Mouse (Mus musculus) c-Kit-positive CD71-positive TER-119-positive erythroid progenitor cells, embryonic 14.5 days (primary cell): ENCODE results near the gene Cdkl5.
A peak's percentile ranks its signal among the peaks of the same experiment; 100 is the strongest.

ENCODE experiments used
- DNase-seq: peaks from one replicate; pipeline ENCODE4 v3.0.0-alpha.2; 2013; ENCODE audit warnings: low spot score

Cdkl5 gene

GRCm38 (mm10) chrX:160994543-160995121 lies at the start of gene Cdkl5:
Gene Cdkl5, minus strand, starts transcription at chrX:160994704.
- peak; percentile 91 for DNase-seq

GRCm38 (mm10) chrX:161033235-161033803 lies 38.8 kb upstream of the Cdkl5 start:
- peak; percentile 29 for DNase-seq

DNA sequence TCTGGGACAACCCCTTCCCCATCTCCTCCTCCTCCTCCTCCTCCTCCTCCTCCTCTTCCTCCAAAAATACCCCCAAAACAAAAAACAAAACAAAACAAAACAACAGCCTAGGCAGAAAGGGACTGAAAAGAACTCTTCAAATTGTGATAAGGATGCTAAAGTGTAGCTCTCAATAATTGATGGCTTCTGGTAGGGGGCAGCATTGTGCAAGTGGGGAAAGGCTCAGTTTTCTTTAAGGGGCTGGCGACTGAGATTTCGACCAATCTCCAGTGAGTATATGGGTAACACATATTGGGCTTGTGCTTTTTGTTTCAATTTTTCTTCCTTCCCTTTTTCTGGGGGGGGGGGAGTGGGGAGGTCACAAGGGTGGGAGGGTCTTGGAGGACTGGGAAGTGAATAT lies 37.9 kb upstream of the Cdkl5 start:
- DNase-seq: no peak

GRCm38 (mm10) chrX:161030233-161030632 lies 35.7 kb upstream of the Cdkl5 start:
- DNase-seq: no peak

DNA sequence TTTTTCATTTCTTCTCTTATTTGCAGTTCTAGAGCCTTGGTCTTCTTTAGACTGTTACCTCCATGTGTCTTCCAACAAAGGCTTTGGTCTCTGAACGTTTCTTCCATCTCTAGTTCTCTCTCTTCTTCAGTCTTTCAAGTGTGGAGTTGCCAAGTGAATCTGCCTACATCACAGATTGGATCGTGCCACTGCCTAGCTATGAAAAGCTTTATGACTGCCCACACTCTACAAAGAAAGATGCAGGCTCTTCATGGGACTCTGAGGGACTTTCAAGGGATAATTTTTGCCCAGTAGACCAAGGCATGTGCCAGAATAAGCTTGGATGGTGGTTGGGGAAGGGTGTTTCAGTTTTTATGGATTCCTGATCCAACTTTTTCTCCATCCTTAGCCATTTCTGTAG lies 30.0 kb upstream of the Cdkl5 start:
- no peak for DNase-seq

- DNase-seq: no peak
These were observed 27.0 kb upstream of the Cdkl5 start for GRCm38 (mm10) chrX:161021548-161021947.

DNA sequence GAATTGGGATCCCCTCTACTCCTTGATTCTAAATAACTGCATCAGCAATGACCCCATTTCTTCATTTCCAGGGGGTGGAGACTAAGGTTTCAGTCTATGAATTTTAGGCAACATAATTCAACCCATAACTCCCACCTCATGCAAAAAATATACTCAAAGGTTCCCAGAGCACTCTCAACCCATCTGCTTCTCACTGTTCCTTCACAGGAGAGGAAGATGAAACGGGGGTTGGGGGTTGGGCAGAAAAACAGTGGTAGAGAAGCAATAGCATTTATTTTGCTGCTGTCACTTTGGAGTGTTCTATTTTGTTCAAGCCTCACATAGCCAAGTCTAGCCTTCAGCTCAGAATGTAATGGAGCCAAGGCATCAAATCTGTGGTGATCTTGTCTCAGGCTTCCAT lies 23.7 kb upstream of the Cdkl5 start:
- DNase-seq: no peak

- DNase-seq: no peak
These were observed 11.8 kb upstream of the Cdkl5 start for GRCm38 (mm10) chrX:161006272-161006671.

GRCm38 (mm10) chrX:160996051-160996450 lies 1.5 kb upstream of the Cdkl5 start:
- DNase-seq: no peak

- peak; percentile 17 for DNase-seq
These were observed 695 bp upstream of the Cdkl5 start for GRCm38 (mm10) chrX:160995131-160995667.

DNA sequence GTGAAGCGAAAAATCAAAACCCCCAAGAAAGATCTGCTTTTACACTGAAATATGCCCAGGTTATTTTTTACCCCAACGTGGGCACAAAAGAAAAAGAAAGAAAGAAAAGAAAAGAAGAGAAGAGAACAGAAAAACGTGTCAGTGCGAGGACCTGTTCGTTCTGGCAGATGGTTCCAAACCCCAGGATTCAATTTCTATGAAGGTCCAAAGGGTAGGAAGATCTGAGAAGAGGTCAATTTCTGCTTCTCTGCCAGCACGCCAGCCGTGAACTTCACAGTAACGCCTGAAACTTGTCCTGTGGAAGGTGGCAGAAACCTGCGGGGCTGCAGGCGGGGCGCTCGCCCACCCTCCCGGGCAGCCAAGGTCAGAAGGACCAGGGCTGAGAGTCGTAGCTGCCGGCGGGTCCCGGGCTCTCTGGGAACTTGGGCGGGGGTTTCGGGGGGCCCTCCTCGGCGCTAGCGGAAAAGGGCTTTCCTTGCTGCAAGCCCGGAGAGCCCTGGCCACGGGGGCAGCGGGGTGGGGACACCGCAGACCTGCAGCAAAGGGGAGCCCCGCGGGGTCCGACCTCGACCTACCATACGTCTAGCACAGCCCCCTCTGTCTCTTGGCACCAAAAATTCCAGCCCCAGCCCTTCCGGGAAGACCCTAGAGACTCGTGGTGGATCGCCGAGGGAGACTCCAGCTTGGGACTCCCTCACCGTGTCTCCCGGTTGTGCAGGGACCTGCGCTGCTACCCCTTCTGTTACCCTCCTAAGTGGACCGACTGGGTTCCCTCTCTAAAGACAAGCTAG lies 560 bp downstream of the Cdkl5 start:
- DNase-seq: no peak

DNA sequence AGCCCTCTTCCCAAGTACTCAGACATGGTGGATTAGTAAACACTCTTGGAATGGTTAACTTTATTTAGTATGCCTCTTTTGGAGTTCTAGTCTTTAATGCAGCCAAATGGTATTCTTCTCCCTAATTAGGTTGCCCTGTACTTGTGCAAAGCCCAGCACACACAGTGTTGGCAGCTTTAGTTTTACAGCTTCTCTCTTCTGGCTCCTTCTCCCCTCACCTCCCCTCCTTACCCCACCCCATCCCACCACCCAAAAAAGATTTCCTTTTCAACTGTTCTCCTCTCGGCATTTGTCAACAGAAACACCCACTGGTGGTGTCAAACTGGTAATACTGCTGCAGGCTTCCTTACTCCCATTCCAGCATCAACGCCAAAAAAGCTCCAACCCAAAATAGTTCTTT lies 1.8 kb downstream of the Cdkl5 start:
- DNase-seq: no peak

- DNase-seq: no peak
These were observed 4.2 kb downstream of the Cdkl5 start for GRCm38 (mm10) chrX:160990276-160990675.

DNA sequence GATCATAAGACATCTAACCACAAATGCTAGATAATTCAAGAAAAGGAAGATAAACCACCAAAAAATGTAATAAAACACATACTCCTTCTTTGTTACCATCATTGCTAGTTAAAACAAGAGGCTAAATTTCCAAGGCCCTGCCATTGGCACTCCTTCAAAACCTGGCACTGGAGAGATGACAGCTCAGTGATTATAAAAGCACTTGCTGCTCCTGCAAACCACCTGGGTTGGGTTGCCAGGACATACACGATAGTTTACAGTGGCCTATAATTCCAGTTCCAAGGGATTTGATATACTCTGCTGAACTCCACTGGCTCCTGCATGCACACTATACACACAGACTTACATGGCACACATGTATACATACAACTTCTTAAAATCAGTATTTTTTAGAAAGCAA lies 16.6 kb downstream of the Cdkl5 start:
- DNase-seq: no peak

DNA sequence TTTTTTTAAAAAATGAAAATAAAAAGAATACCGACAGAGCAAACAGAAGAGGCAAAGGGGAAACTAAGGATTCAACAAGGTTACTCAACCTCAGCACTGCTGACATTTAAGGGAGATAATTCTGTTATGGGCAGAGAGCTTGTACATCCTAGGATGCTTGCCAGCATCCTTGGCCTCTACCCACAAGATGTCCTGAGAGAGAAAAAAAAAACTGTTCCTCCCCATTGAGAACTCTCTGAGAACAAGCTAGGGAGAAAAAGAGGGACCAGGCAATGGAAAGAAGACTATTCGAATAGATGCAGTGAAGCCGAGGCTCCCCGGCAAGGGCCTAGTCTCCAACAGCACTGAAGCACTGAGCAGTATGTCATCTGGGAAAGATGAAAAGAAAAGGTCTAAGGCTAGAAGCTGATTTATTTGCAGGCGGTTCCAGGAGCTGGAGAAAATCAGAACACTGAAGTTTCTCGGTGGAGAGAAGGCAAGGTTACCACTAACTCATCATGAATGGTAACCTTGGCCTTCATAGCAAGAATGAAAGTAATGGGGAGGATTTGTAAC lies 22.4 kb downstream of the Cdkl5 start:
- no peak for DNase-seq

DNA sequence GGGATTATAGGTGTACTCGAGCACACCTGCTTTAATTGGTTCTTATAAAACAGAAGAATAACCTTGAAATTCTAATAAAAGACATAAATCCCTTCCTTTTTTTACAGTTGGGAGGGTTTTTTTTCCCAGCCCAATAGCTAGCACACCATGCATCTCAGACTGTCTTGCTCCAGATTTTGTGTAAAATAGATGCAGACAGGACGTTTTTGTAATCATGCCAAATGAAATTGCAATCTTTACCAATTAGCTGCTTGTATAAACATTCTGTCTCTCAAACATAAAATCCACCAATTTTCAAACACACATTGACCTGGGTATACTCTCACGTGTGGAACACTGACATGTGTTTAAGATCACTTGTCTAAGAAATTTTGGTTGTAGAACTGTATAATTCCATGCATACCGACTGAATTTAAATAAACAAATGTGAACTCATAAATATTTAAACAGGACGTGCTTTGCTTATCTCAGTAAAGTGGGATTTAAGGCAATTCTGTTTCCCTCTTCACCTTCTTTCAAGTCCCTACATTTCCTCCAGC lies 35.8 kb downstream of the Cdkl5 start:
- DNase-seq: no peak

DNA sequence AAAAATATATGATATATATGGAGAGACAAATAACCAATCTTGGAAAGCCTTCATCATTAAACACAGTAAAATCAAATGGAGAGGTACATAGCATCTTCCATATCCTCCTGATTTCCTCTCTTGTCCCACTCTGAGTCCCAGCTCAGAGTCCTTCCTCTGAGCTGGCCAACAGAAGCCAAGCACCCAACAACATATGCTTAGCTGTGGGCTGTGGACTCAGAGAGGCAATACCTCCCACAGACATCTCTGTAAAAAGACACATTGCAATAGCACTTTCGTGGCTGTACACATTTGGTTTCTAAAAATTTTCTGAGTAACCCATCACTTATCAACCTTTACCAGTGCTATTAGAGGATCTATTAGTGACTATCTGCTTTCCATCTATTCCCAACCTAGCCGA lies 44.9 kb downstream of the Cdkl5 start:
- no peak for DNase-seq

DNA sequence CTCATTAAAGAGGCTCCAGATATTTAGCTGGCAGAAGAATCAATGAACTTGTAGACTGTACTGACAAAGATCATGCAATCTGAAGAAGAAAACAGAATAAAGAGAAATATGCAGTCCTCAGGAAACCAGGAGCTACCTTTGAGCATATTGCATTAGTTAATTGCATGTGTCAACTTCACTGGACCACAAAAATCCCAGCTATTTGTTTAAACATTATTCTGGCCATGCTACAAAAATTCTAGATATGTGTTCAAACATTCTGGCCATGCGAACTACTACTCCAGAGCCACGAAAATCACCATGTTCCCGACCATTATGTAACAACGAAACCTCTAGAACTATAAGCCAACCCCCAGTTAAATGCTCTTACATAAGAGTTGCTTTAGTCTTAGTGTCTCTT lies 49.8 kb downstream of the Cdkl5 start:
- no peak for DNase-seq

DNA sequence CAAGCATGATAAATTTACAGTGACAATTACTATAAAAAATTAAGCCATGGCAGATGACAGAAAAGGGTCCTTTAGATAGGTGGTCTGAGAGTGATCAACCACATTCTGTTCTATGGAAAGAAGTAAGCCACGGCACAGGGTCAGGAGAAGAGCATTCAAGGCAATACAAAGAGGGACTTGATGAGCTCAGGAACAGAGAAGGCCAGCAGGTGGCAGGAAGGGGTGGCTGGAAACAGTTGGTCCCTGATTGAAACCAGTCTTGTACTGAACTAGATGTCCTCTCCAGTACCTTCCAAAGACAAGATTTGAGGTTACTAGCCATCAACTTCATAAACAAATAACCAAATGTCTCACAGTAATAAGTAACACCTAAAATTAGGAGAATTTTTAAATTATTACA lies 59.0 kb downstream of the Cdkl5 start:
- peak; percentile 3 for DNase-seq

GRCm38 (mm10) chrX:160930656-160931055 lies 63.8 kb downstream of the Cdkl5 start:
- DNase-seq: peak; percentile 16

DNA sequence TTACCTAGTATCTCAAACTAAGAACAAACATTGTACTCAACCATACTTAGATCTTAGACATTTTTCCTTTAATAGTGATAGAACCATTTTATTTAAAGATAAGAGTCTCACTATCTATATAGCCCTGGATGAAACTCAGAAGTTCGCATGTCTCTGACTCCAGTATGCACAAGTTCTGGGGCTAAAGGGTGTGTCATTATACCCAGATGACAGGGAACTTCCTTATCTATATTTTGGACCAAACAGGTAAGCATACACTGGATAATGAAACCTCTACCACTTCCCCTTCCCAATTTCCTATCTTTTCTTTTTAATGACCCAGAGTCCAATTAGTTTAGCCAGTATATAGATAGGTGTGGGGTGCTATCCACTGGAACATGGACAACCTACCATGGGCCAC lies 65.6 kb downstream of the Cdkl5 start:
- no peak for DNase-seq

DNA sequence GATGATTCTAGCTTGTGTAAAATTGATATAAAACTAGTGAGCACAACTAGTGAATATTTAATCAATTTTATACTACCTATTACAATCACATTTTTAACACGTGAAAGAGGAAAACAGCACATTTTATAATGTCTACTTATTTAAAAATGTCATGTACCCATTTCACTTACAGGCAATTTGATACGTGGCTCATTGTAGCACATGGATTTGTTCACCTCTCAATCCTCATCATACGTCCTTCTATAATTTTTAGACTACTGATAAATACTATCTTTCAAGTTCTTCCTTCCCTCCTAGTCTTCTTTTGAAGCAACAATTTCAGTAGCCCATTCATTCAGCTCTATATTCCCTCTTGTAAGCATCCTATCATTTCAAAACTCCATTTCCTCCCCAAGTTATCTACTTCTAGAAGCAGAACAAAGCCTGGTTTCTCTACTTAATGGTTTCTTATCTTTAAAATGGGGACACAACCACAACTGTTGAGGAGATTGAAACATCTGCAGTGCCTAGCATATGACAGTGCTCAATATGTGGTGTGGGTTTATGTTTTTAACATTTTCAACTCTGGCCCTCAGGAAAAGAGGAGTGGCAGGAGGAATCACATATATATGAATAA lies 75.4 kb downstream of the Cdkl5 start:
- no peak for DNase-seq
